19 mouse cellular contexts compared by ENCODE assay signal in the genomic region with DNA sequence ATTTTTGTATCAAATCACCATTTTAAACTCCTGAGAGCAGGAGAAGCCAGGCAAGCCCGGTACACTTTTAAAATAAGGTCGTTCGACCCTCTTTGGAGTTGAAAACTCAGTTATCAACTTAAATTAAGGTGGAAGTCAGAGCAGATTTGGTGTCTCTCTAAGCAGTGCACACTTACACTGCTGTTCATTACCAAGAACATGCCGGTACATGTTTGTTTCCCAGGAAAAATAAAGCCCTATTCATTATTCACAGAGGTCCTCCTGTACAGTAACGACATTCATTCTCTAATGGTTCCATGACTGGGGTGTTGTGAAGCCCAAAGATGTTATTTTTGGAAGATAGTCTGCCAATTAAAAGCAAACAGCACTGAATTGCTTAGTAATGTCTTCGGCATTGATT. TPM values are rescaled to one million over a fixed set of nuclear protein-coding genes. Genes with fewer than 3 reads are reported as not detected.
DNase-seq lines count a peak whose midpoint lies in the region; ATAC-seq and TF ChIP-seq lines count a peak whose summit lies in the region.
"Had no signal": no experiment of that assay in that cellular context is flagged by ENCODE, and none has a peak within 500 bp of the region (broad histone marks: within the 10 kb centered on the region; RNA-seq: fewer than 3 reads in every experiment).

No protein-coding gene starts in this region.

- no peak overlapping the region for H3K27ac ChIP-seq in left cerebral cortex, adult 2 months
- 0 out of 2 replicates have a peak overlapping the region, but pooled peaks have one; percentile 2 for H3K27ac ChIP-seq in embryonic facial prominence, embryonic 13.5 days
- 0 out of 2 replicates have a peak overlapping the region, but pooled peaks have one; percentile 28 for H3K27ac ChIP-seq in limb, embryonic 14.5 days (replicated peaks; ENCODE audit: low read depth, low read length)
- H3K27ac ChIP-seq: gastrocnemius, adult 2 months; heart, embryonic 13.5 days had no signal

- H3K36me3 ChIP-seq in embryonic facial prominence, embryonic 13.5 days, result no peaks in the 10 kb centered on the region
- H3K36me3 ChIP-seq in limb, embryonic 14.5 days (ENCODE audit: control insufficient read depth, insufficient read depth, low read length), result no peaks in the 10 kb centered on the region
- H3K36me3 ChIP-seq: heart, embryonic 13.5 days had no signal

- no peak for TF ChIP-seq CTCF in left cerebral cortex, adult 2 months (IDR thresholded peaks at IDR 0.05)
- no peak for TF ChIP-seq CTCF in brain, embryonic 14.5 days (IDR thresholded peaks at IDR 0.05; ENCODE audit: borderline replicate concordance, extremely low read depth, insufficient read depth, insufficient read length)

- peaks cover 5% of the 10 kb centered on the region; the same call in 1 of the 2 replicates for H3K4me1 ChIP-seq in embryonic facial prominence, embryonic 13.5 days
- H3K4me1 ChIP-seq in limb, embryonic 14.5 days (ENCODE audit: control insufficient read depth, insufficient read depth, low read length), result peaks cover 6% of the 10 kb centered on the region
- H3K4me1 ChIP-seq: heart, embryonic 13.5 days had no signal

- no peak for TF ChIP-seq POLR2A in brain, embryonic 14.5 days (IDR thresholded peaks at IDR 0.05; ENCODE audit: borderline replicate concordance, extremely low read depth, insufficient read depth, insufficient read length, poor library complexity, severe bottlenecking)
- TF ChIP-seq POLR2A in limb, embryonic 14.5 days (IDR thresholded peaks at IDR 0.05; ENCODE audit: borderline replicate concordance, extremely low read depth, insufficient read depth, insufficient read length), result no peak

- no peaks in the 10 kb centered on the region for H3K27me3 ChIP-seq in embryonic facial prominence, embryonic 13.5 days
- no peaks in the 10 kb centered on the region for H3K27me3 ChIP-seq in limb, embryonic 14.5 days (ENCODE audit: control insufficient read depth, insufficient read depth, low read length)
- H3K27me3 ChIP-seq: heart, embryonic 13.5 days had no signal

- DNase-seq in left cerebral cortex, adult 2 months (ENCODE audit: extremely low spot score in 1 of 2, low spot score in 2 of 2), result no peak
- DNase-seq in left cerebral cortex, adult 8-10 months (ENCODE audit: low spot score in 2 of 2), result no peak
- DNase-seq in brain, embryonic 14.5 days (ENCODE audit: low read depth), result peak; percentile 42
- DNase-seq in limb, embryonic 14.5 days (ENCODE audit: low spot score), result no peak
- no peak for DNase-seq in MN1 (ENCODE audit: low spot score)
- DNase-seq in cerebellum, adult 11-12 months, result no peak
- DNase-seq: adrenal gland, postnatal 10 days; cerebellum, adult 18-20 months; cerebellum, adult 9-11 months; cerebellum, postnatal 36 days; gastrocnemius, adult 2 months; gastrocnemius, postnatal 25 days; heart, postnatal 36 days; kidney, adult 11 months had no signal

- intact Hi-C loops in left cerebral cortex, adult 2 months (cut with DNase I), result no loop called here

- H3K9ac ChIP-seq in embryonic facial prominence, embryonic 13.5 days, result no peak overlapping the region
- H3K9ac ChIP-seq in limb, embryonic 14.5 days (ENCODE audit: low read depth, low read length, severe bottlenecking), result no peak overlapping the region; the same call in 1 of the 2 replicates
- H3K9ac ChIP-seq: heart, embryonic 13.5 days had no signal

- peak overlapping the region; percentile 39 for H3K4me2 ChIP-seq in embryonic facial prominence, embryonic 13.5 days
- H3K4me2 ChIP-seq in limb, embryonic 14.5 days (replicated peaks; ENCODE audit: low read depth, low read length, severe bottlenecking), result peak overlapping the region; percentile 23; the same call in 1 of the 2 replicates
- H3K4me2 ChIP-seq: heart, embryonic 13.5 days had no signal

- WGBS in embryonic facial prominence, embryonic 13.5 days, result 27% methylated on average over 6 of the region's 6 CpGs
- WGBS in limb, embryonic 14.5 days, result 30% methylated on average over 6 of the region's 6 CpGs

- ATAC-seq in embryonic facial prominence, embryonic 13.5 days (ENCODE audit: insufficient number of reproducible peaks, insufficient read depth, low FRiP score, low TSS enrichment, low read depth), result no peak
- peak; percentile 37; the same call in 1 of the 2 replicates for ATAC-seq in limb, embryonic 14.5 days (ENCODE audit: low FRiP score, low read depth)
- ATAC-seq: hindbrain, embryonic 16.5 days had no signal

- H3K4me3 ChIP-seq in left cerebral cortex, adult 2 months, result peak overlapping the region; percentile 16; the same call in 1 of the 2 replicates
- no peak overlapping the region for H3K4me3 ChIP-seq in embryonic facial prominence, embryonic 13.5 days
- H3K4me3 ChIP-seq in limb, embryonic 14.5 days (replicated peaks; ENCODE audit: low read length), result no peak overlapping the region
- H3K4me3 ChIP-seq: erythroblast, embryonic 14.5 days; gastrocnemius, adult 2 months; heart, embryonic 13.5 days had no signal

- no peaks in the 10 kb centered on the region for H3K9me3 ChIP-seq in embryonic facial prominence, embryonic 13.5 days
- H3K9me3 ChIP-seq in limb, embryonic 14.5 days (ENCODE audit: control insufficient read depth, low read length), result no peaks in the 10 kb centered on the region
- H3K9me3 ChIP-seq: heart, embryonic 13.5 days had no signal

RNA-seq across cellular contexts. Expression of a gene that starts 8.2 kb away (rescaled TPM):
- total RNA-seq in left cerebral cortex, adult 2 months (2021), result 10 to 100 TPM; 18.2 to 19.4 TPM
- 10 to 100 TPM; 12.5 to 15.9 (median 15.6) TPM for total RNA-seq in left cerebral cortex, adult 8-10 months (2022)
- 6.5 and 10.7 TPM in 2 replicates for polyA plus RNA-seq in brain, embryonic 14.5 days (2012; rRNA removed)
- 57.2 and 57.7 TPM in 2 replicates for polyA plus RNA-seq in embryonic facial prominence, embryonic 13.5 days (2015; fragmentation: Nextera tagmentation; extraction: Ambion mirVana)
- 26.1 and 30.5 TPM in 2 replicates for polyA plus RNA-seq in limb, embryonic 14.5 days (2012; rRNA removed)
- polyA plus RNA-seq in limb, embryonic 14.5 days (2014; fragmentation: Nextera tagmentation; extraction: Ambion mirVana), result 39.5 and 48.5 TPM in 2 replicates
- total RNA-seq: granulocyte monocyte progenitor cell, adult 5-6 weeks had no signal
- polyA plus RNA-seq: erythroblast, embryonic 14.5 days had no signal
